Mouse (Mus musculus) midbrain, embryonic 13.5 days (tissue): Measurements from ENCODE around the gene Twnk. TPM values are rescaled to one million over a fixed set of nuclear protein-coding genes. Genes with fewer than 3 reads are reported as not detected.

ENCODE experiments used
- ATAC-seq: fragments of 200-750 bp; cut with Nextera tagmentation; 2 replicates; pipeline ENCODE4 v1.8.0; 2017; ENCODE audit warnings: mild to moderate bottlenecking, moderate TSS enrichment, moderate library complexity
- H3K27ac ChIP-seq: fragments of 300-500 bp; sonication (generic); 2 replicates; pipeline ENCODE4 v1.5.1; 2015; ENCODE audit warnings: inconsistent platforms, mild to moderate bottlenecking, moderate library complexity
- H3K27me3 ChIP-seq: fragments of 300-500 bp; sonication (generic); 2 replicates; pipeline ENCODE4 v1.6.1; 2015; ENCODE audit warnings: mild to moderate bottlenecking, inconsistent platforms
- H3K36me3 ChIP-seq: fragments of 300-500 bp; sonication (generic); 2 replicates; pipeline ENCODE4 v1.6.1; 2015; ENCODE audit warnings: mild to moderate bottlenecking, inconsistent platforms
- H3K4me1 ChIP-seq: fragments of 300-500 bp; sonication (generic); replicated peaks from 2 replicates; pipeline ENCODE4 v1.6.1; 2015; ENCODE audit warnings: inconsistent platforms
- H3K4me2 ChIP-seq: fragments of 300-500 bp; sonication (generic); replicated peaks from 2 replicates; pipeline ENCODE4 v1.6.1; 2015; ENCODE audit warnings: moderate library complexity, mild to moderate bottlenecking, inconsistent platforms
- H3K4me3 ChIP-seq: fragments of 300-500 bp; sonication (generic); replicated peaks from 2 replicates; pipeline ENCODE4 v1.5.1; 2015; ENCODE audit warnings: mild to moderate bottlenecking, inconsistent platforms
- H3K9ac ChIP-seq: fragments of 300-500 bp; sonication (generic); replicated peaks from 2 replicates; pipeline ENCODE4 v1.6.1; 2015; ENCODE audit warnings: mild to moderate bottlenecking, inconsistent platforms
- H3K9me3 ChIP-seq: fragments of 300-500 bp; sonication (generic); 2 replicates; pipeline ENCODE4 v1.6.1; 2016; ENCODE audit warnings: mild to moderate bottlenecking, inconsistent platforms
- WGBS: fragments of 180-500 bp; shearing (Covaris S2); methylation state at CpG from one replicate; pipeline ENCODE4 v1.1.7; 2015; 5-methylcytosine and 5-hydroxymethylcytosine counted together
- polyA plus RNA-seq: library from polyadenylated mRNA; unstranded; fragments of >200 nt; fragmentation: Nextera tagmentation; extraction: Ambion mirVana; gene quantifications from 2 replicates; pipeline ENCODE4 v1.2.1, GENCODE M21; 2015

Gene Twnk
- polyA plus RNA-seq, 1 experiment from 2014 or later = 19.2 TPM

DNA sequence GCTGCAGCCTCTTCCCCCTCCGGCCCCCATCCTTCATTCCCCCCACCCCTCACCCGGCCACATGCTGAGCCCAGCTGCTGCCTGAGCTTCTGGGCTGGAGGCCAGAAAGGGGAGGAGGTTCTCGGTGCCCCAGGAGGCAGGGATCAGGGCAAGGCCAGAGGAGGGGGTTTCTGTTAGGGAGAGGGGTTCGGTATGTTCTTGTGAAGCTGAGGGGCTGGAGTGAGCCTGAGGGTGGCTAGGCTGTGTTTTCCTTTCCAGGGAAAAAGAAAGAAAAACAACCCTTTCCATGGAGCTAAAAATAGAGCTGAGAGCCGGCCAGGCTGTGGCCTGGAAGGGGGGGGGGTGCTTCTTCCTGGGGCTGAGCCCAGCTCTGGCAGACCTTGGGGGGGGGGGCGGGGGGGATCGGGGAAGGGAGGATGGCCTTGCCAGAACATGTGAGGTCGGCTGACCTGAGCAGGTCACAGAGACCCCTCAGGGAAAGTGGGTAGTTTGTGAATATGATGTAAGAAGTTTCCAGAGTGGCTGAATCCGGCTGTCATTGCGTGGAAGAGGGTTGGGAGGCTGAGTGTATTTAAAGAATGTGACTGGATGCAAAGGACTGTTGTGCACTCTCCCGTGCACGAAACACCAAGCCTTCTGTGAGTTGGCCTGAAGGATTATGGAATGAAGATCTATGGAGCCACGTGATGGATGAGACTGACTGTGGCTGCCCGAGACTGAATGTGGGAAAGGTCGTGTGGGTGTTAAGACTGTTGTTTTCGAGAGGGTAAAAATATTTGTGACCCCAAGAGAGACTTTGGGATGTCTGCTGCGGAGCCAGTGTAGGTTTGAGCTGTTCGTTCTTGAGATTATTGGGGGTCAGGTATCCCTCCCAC lies 11.1 kb downstream of the Twnk start:
- peaks cover 9% of the 10 kb centered on the region for H3K36me3 ChIP-seq
- H3K9me3 ChIP-seq = no peaks in the 10 kb centered on the region
- peak; percentile 52 for ATAC-seq
- WGBS = under 1% methylated on average over 17 of the region's 18 CpGs
- peak overlapping the region; percentile 81 for H3K9ac ChIP-seq
- peak overlapping the region; percentile 78 for H3K4me2 ChIP-seq
- H3K27me3 ChIP-seq = no peaks in the 10 kb centered on the region
- H3K4me3 ChIP-seq = peak overlapping the region; percentile 59
- peaks cover 74% of the 10 kb centered on the region for H3K4me1 ChIP-seq
- H3K27ac ChIP-seq = peak overlapping the region; percentile 97

DNA sequence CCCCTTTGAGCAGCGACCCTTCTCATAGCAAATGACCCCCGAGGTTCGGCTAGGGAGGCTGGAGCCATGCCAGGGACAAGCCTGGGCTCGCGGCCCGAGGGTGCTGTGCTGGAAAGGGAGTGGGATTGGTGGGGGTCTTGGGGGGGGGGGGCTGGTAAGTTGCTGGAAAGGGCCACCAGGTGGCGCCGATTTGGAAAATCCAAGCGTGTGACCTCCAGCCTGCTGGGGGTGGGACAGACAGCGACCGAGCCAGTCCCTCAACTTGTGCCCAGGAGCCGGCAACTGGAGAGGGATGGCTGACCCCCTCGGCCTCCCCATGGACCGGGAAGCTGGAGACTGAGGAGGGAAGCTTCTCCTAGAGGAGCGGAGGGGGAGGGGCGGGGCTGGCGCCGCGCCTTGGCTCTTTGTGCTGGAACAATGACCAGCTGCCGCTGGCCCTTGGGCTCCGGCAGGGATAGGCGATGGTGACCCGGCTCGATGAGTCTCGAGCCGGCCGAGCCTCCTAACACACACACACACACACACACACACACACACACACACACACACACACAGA lies 11.8 kb downstream of the Twnk start:
- H3K9me3 ChIP-seq = no peaks in the 10 kb centered on the region
- ATAC-seq = peak; percentile 74
- H3K27me3 ChIP-seq = no peaks in the 10 kb centered on the region
- H3K27ac ChIP-seq = peak overlapping the region; percentile 97
- H3K36me3 ChIP-seq = 0 out of 2 replicates have a peak, but pooled peaks cover 7% of the 10 kb centered on the region
- peaks cover 76% of the 10 kb centered on the region for H3K4me1 ChIP-seq
- H3K4me2 ChIP-seq = peak overlapping the region; percentile 78
- H3K9ac ChIP-seq = peak overlapping the region; percentile 81
- 0% methylated on average over 26 of the region's 27 CpGs for WGBS
- peak overlapping the region; percentile 59 for H3K4me3 ChIP-seq

DNA sequence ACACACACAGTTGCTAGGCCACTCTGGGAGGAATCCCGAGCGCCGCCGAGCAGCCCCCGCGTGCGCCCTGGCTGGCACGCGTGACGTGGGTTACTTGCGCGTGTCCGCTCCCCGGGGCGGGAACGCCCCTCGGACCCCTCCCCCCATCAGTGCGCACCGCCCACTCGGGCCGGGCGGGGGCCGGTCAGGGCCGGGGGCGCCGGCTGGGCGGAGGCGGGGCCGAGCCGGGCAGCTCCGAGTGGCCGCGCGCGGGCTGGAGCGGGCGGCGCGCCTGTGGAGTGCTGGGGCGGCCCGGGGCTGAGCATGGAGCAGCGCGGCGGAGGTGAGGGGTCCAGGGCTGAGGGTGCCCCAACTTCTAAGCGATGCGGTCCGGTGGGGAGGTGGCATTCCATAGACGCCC lies 12.4 kb downstream of the Twnk start:
- H3K27me3 ChIP-seq = no peaks in the 10 kb centered on the region
- peak; percentile 77 for ATAC-seq
- peak overlapping the region; percentile 97 for H3K27ac ChIP-seq
- peak overlapping the region; percentile 78 for H3K4me2 ChIP-seq
- H3K36me3 ChIP-seq = peaks cover 13% of the 10 kb centered on the region; the same call in 1 of the 2 replicates
- under 1% methylated on average over 44 of the region's 48 CpGs for WGBS
- peak overlapping the region; percentile 59 for H3K4me3 ChIP-seq
- H3K4me1 ChIP-seq = peaks cover 70% of the 10 kb centered on the region
- peak overlapping the region; percentile 81 for H3K9ac ChIP-seq
- no peaks in the 10 kb centered on the region for H3K9me3 ChIP-seq

DNA sequence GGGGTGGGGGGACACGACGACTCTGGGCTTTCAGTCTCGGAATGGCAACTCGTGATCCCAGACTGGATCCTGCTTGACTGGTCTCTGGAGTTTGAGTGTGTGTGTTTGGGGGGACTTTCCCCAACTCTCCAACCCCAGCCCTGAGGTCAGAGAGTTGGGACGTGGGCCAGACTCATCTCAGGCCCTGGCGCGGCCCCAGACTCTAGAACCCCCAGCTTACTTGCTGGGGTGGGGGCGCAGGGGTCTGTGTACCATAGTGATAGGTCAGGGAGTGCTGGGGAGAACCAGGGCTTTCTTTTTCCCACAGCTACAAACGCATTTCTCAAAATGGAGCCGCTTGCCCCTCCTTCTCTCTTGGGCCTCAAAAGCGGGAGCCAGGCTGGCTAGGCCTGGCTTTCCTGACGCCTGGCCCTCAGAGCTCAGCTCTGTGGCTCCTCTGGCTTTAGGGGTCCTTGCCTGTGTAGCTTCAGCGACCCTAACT lies 12.9 kb downstream of the Twnk start:
- peak overlapping the region; percentile 59 for H3K4me3 ChIP-seq
- peaks cover 14% of the 10 kb centered on the region for H3K36me3 ChIP-seq
- H3K9me3 ChIP-seq = no peaks in the 10 kb centered on the region
- H3K27me3 ChIP-seq = no peaks in the 10 kb centered on the region
- WGBS = under 1% methylated on average over 13 of the region's 13 CpGs
- ATAC-seq = peak; percentile 25; the same call in 1 of the 2 replicates
- H3K4me2 ChIP-seq = peak overlapping the region; percentile 78
- peak overlapping the region; percentile 81 for H3K9ac ChIP-seq
- peak overlapping the region; percentile 97 for H3K27ac ChIP-seq
- H3K4me1 ChIP-seq = peaks cover 69% of the 10 kb centered on the region

DNA sequence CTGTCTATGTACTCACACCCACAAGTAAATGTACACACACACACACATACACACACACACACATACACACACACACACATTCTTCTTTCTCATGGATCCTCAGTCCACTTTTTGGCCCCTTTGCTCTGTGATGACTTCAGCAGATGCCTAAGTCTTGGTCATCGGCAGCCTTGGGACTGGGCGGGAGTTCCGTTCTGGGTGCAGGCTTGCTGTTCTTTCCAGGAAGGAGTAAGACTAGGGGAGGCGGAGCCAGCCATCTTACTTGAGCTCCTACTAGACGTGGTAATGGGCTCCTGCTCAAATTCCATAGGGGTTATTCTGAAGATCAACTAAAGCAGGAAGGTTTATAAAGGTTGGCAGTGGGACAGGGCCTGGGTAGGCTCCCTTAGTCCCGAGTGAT lies 14.9 kb downstream of the Twnk start:
- WGBS = 75% methylated on average over 6 of the region's 6 CpGs
- Histone ChIP-seq H3K9me3 (no peaks in the 10 kb centered on the region), H3K27me3 (no peaks in the 10 kb centered on the region), H3K4me1 (peaks cover 57% of the 10 kb centered on the region), H3K9ac (peak overlapping the region; percentile 44; the same call in 1 of the 2 replicates), H3K27ac (no peak overlapping the region), H3K4me2 (peak overlapping the region; percentile 22), H3K36me3 (peaks cover 32% of the 10 kb centered on the region), H3K4me3 (no peak overlapping the region)
- no peak for ATAC-seq

DNA sequence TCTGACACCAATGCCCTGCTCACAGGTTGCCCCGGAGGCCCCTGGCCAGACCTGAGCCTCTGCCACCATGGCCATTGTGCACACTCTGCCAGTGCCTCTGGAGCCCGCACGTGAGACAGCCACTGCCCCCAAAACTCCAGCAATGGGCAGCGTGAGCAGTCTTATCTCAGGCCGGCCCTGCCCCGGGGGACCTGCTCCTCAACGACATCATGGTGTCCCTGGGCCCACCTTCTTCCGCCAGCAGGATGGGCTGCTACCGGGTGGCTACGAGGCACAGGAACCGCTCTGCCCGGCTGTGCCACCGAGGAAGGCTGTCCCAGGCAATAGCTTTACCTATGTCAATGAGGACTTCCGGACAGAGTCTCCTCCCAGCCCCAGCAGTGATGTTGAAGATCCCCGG lies 15.9 kb downstream of the Twnk start:
- Histone ChIP-seq H3K36me3 (peaks cover 42% of the 10 kb centered on the region), H3K9ac (peak overlapping the region; percentile 44; the same call in 1 of the 2 replicates), H3K4me1 (peaks cover 47% of the 10 kb centered on the region), H3K27ac (no peak overlapping the region), H3K9me3 (no peaks in the 10 kb centered on the region), H3K27me3 (no peaks in the 10 kb centered on the region), H3K4me3 (no peak overlapping the region), H3K4me2 (peak overlapping the region; percentile 22; the same call in 1 of the 2 replicates)
- ATAC-seq = no peak
- WGBS = 94% methylated on average over 15 of the region's 15 CpGs

DNA sequence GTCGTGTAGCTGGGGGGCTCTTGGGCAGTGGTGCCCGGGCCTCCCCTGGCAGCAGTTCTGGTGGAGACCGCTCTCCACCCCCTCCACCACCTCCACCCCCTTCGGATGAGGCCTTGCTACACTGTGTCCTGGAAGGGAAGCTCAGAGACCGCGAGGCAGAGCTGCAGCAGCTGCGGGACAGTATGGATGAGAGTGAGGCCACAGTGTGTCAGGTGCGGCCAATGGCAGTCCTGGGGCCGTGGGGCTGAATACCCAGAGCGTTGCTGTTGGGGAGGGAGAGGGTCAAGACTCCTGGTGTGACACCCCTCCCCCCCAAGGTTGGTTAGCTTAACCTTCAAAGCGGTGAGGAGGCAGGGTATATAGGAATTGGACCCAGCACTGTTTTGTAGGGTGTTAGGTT lies 18.5 kb downstream of the Twnk start:
- no peak overlapping the region for H3K4me3 ChIP-seq
- H3K27ac ChIP-seq = no peak overlapping the region
- WGBS = 89% methylated on average over 11 of the region's 11 CpGs
- peaks cover 35% of the 10 kb centered on the region for H3K4me1 ChIP-seq
- H3K9me3 ChIP-seq = no peaks in the 10 kb centered on the region
- peaks cover 68% of the 10 kb centered on the region for H3K36me3 ChIP-seq
- no peaks in the 10 kb centered on the region for H3K27me3 ChIP-seq
- ATAC-seq = no peak; the same call in 1 of the 2 replicates
- H3K9ac ChIP-seq = no peak overlapping the region
- H3K4me2 ChIP-seq = no peak overlapping the region

DNA sequence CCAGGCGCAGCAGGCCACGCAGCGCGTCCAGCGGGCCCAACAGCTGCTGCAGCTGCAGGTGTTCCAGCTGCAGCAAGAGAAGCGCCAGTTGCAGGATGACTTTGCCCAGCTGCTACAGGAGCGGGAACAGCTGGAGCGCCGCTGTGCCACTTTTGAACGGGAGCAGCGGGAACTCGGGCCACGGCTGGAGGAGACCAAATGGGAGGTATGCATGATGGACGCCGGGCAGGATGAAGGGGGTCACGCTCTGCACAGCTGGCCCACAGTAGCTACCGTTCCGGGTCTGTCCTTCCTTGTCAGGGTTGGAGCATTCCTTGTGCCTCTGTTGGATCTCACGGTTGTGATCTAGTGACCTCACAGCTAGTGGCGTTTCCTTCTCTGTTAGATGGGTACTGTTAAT lies 19.3 kb downstream of the Twnk start:
- no peak overlapping the region for H3K27ac ChIP-seq
- H3K36me3 ChIP-seq = peaks cover 68% of the 10 kb centered on the region
- H3K4me3 ChIP-seq = no peak overlapping the region
- no peak overlapping the region for H3K4me2 ChIP-seq
- 91% methylated on average over 20 of the region's 20 CpGs for WGBS
- peaks cover 27% of the 10 kb centered on the region for H3K4me1 ChIP-seq
- ATAC-seq = no peak
- H3K27me3 ChIP-seq = no peaks in the 10 kb centered on the region
- no peak overlapping the region for H3K9ac ChIP-seq
- no peaks in the 10 kb centered on the region for H3K9me3 ChIP-seq

DNA sequence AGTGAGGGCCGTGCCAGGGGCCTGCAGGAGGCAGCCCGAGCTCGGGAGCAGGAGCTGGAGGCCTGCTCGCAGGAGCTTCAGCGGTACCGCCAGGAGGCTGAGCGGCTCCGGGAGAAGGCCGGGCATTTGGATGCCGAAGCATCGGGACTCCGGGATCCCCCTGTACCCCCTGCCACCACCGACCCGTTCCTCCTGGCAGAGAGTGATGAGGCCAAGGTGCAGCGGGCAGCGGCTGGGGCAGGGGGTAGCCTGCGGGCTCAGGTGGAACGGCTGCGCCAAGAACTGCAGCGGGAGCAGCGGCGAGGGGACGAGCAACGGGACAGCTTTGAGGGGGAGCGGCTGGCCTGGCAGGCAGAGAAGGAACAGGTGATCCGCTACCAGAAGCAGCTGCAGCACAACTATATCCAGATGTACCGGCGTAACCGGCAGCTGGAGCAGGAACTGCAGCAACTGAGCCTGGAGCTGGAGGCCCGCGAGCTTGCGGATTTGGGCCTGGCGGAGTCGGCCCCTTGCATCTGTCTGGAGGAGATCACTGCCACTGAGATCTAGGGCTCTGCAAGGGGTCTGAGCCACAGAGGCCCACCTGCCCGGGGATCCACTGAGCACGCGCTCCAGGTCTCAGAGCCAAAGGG lies 20.6 kb downstream of the Twnk start:
- 94% methylated on average over 37 of the region's 37 CpGs for WGBS
- Histone ChIP-seq H3K4me3 (no peak overlapping the region), H3K36me3 (peaks cover 68% of the 10 kb centered on the region), H3K4me1 (peaks cover 21% of the 10 kb centered on the region), H3K9me3 (no peaks in the 10 kb centered on the region), H3K9ac (no peak overlapping the region), H3K4me2 (no peak overlapping the region), H3K27me3 (no peaks in the 10 kb centered on the region), H3K27ac (no peak overlapping the region)
- ATAC-seq = no peak

DNA sequence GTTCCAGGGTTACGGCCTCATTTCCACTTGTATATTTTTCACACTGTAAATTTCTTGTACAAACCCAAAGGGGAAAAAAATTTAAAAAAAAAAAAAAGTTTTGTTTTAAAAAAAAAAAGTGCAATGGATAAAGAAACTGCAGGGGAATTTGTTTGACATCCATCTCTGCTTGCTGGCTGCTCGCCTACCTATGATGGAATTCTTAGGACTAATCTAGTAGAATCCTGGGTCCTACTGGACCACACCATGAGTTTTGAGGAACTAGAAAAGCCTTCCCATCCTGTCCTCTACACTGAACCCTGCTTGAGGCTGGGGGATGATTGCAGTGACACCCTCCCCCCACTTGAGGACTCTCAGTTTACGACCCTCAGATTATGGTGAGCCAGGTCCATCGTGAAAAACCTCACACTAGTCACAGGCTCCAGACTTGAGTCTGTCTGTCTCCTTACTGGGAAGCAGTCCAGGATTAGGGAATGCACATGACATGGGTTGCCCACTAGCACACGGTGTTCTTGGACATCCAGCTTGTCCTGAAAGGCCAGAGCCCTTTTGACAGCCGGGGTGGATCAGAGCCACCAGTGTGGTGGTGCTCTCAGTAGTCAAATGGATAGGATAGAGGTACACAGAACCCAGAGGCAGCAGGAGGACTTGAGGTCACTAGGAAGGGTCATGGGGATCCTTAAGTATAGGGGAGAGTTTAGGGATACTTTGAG lies 21.7 kb downstream of the Twnk start:
- no peaks in the 10 kb centered on the region for H3K9me3 ChIP-seq
- H3K4me3 ChIP-seq = no peak overlapping the region
- H3K27me3 ChIP-seq = no peaks in the 10 kb centered on the region
- H3K27ac ChIP-seq = no peak overlapping the region
- H3K36me3 ChIP-seq = peaks cover 61% of the 10 kb centered on the region
- WGBS = 86% methylated on average over 6 of the region's 6 CpGs
- peaks cover 13% of the 10 kb centered on the region; the same call in 1 of the 2 replicates for H3K4me1 ChIP-seq
- H3K9ac ChIP-seq = no peak overlapping the region
- H3K4me2 ChIP-seq = no peak overlapping the region
- no peak for ATAC-seq

DNA sequence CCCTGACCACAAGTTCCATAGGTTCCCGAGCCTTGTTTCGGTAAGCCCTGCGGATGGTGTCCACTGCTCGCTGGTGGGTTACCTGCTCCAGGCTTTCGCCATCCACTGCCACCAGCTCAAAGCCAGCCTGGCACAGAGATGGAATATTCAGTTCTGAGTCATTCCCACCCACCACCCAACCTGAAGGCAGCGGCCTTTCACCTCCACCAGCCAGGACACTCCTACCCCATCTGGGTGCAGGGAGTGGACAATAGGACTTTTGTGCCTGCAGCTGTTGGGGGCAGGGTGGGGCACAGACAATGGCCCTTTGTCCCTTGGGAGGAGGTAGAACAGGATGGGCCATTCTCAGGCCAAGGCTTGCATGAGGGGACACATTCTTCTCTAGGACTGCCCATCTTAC lies 22.4 kb downstream of the Twnk start:
- Histone ChIP-seq H3K27ac (no peak overlapping the region), H3K4me3 (no peak overlapping the region), H3K9ac (no peak overlapping the region)

More for the DNA sequence above, 22.4 kb downstream of the Twnk start:
- no peaks in the 10 kb centered on the region for H3K9me3 ChIP-seq
- peaks cover 14% of the 10 kb centered on the region; the same call in 1 of the 2 replicates for H3K4me1 ChIP-seq
- 75% methylated on average over 6 of the region's 6 CpGs for WGBS
- ATAC-seq = no peak
- H3K4me2 ChIP-seq = no peak overlapping the region
- peaks cover 56% of the 10 kb centered on the region for H3K36me3 ChIP-seq
- H3K27me3 ChIP-seq = no peaks in the 10 kb centered on the region
